24 mouse cellular contexts compared by ENCODE assay signal in genomic region chr19:4057389-4057788, GRCm38 (mm10). TPM values are rescaled to one million over a fixed set of nuclear protein-coding genes. Genes with fewer than 3 reads are reported as not detected.
"Had no signal": no experiment of that assay in that cellular context is flagged by ENCODE, and none has a peak within 500 bp of the region (broad histone marks: within the 10 kb centered on the region; RNA-seq: fewer than 3 reads in every experiment).

No protein-coding gene starts in this region.

- H3K4me1 ChIP-seq: limb, embryonic 10.5 days; midbrain, embryonic 12.5 days; midbrain, embryonic 15.5 days; neural tube, embryonic 12.5 days; neural tube, embryonic 15.5 days had no signal

- H3K27ac ChIP-seq: kidney, postnatal 0 days; limb, embryonic 10.5 days; limb, embryonic 13.5 days; macrophage; midbrain, embryonic 12.5 days; midbrain, embryonic 15.5 days; neural tube, embryonic 12.5 days; neural tube, embryonic 15.5 days had no signal

- H3K4me2 ChIP-seq: limb, embryonic 13.5 days; lung, embryonic 14.5 days; midbrain, embryonic 12.5 days; midbrain, embryonic 15.5 days; neural tube, embryonic 12.5 days; neural tube, embryonic 15.5 days had no signal

- H3K9ac ChIP-seq: liver, embryonic 14.5 days; lung, embryonic 14.5 days; midbrain, embryonic 12.5 days; midbrain, embryonic 15.5 days; neural tube, embryonic 12.5 days; neural tube, embryonic 15.5 days had no signal

- H3K9me3 ChIP-seq: limb, embryonic 10.5 days; limb, embryonic 13.5 days; midbrain, embryonic 12.5 days; midbrain, embryonic 15.5 days; neural tube, embryonic 12.5 days; neural tube, embryonic 15.5 days had no signal

- H3K36me3 ChIP-seq: limb, embryonic 10.5 days; limb, embryonic 13.5 days; midbrain, embryonic 12.5 days; midbrain, embryonic 15.5 days; neural tube, embryonic 12.5 days; neural tube, embryonic 15.5 days had no signal

- DNase-seq: kidney, adult 2 months; kidney, postnatal 36 days; lung, embryonic 14.5 days; right cerebral cortex, postnatal 25 days; thymus, adult 18-20 months; thymus, postnatal 36 days had no signal

- H3K27me3 ChIP-seq: limb, embryonic 13.5 days; midbrain, embryonic 12.5 days; midbrain, embryonic 15.5 days; neural tube, embryonic 12.5 days; neural tube, embryonic 15.5 days had no signal

- H3K4me3 ChIP-seq: limb, embryonic 10.5 days; limb, embryonic 13.5 days; midbrain, embryonic 12.5 days; midbrain, embryonic 15.5 days; neural tube, embryonic 12.5 days; neural tube, embryonic 15.5 days had no signal

- ATAC-seq: intestine, postnatal 0 days; lung, postnatal 0 days; midbrain, embryonic 15.5 days had no signal

RNA-seq across cellular contexts. Expression of gene Gstp3, which starts 2.0 kb away (rescaled TPM):
- total RNA-seq: layer of hippocampus, postnatal 25 days; left cerebral cortex, adult 18-20 months; left cerebral cortex, postnatal 25 days had no signal
- polyA plus RNA-seq: kidney, postnatal 0 days; limb, embryonic 10.5 days; limb, embryonic 13.5 days; lung, embryonic 14.5 days; macrophage; midbrain, embryonic 12.5 days; midbrain, embryonic 15.5 days; neural tube, embryonic 12.5 days; neural tube, embryonic 15.5 days; testis, adult 2 months had no signal

RNA-seq across cellular contexts. Expression of gene Gstp2, which starts 11.6 kb away (rescaled TPM):
- polyA plus RNA-seq: macrophage had no signal

RNA-seq across cellular contexts. Expression of gene Cabp2, which starts 24.0 kb away (rescaled TPM):
- total RNA-seq: layer of hippocampus, postnatal 25 days; left cerebral cortex, adult 18-20 months; left cerebral cortex, postnatal 25 days; megakaryocyte, adult 5-6 weeks had no signal
- polyA plus RNA-seq: intestine, postnatal 0 days; kidney, embryonic 14.5 days; limb, embryonic 10.5 days; limb, embryonic 13.5 days; lung, embryonic 14.5 days; lung, postnatal 0 days; macrophage; midbrain, embryonic 12.5 days; neural tube, embryonic 12.5 days; neural tube, embryonic 15.5 days; testis, adult 2 months; urinary bladder, adult 2 months had no signal
